Mouse (Mus musculus): ENCODE data around the gene Rpl13a.

GRCm38 (mm10) chr7:45077829-45078228 is 50.7 kb downstream of the Rpl13a start:
- TF ChIP-seq POLR2A (IDR thresholded peaks at IDR 0.05; ENCODE audit: borderline replicate concordance, extremely low read depth, insufficient read depth, insufficient read length, poor library complexity, severe bottlenecking), result no peak
- no peak for TF ChIP-seq CTCF (IDR thresholded peaks at IDR 0.05; ENCODE audit: borderline replicate concordance, extremely low read depth, insufficient read depth, insufficient read length)
